Mouse (Mus musculus) heart, postnatal 4 days (tissue): ENCODE measurements around the gene Serpinf1. TPM values are rescaled to one million over a fixed set of nuclear protein-coding genes. Genes with fewer than 3 reads are reported as not detected.

Experiments used
- microRNA-seq, 2 experiments: library from miRNA; unstranded; fragments of <30 nt; microRNA quantifications; one replicate each; pipeline ENCODE4 v1.2.0; 2021 to 2022
- total RNA-seq, 2 experiments: library from RNA; stranded (reverse); gene quantifications; 2 replicates each; pipeline ENCODE4 v1.2.3; 2021

Gene Serpinf1
- total RNA-seq, 2 experiments from 2014 or later, result 12.7 to 16.9 TPM

Small RNA genes lying within 50 kb of the gene (microRNA-seq; reads per million reads assigned to microRNA genes)
- 12,928 to 28,572 reads per million in 2 experiments for gene Mir22

Other genes with a start within 250 kb of the Serpinf1 start
- gene Ovca2, start 243.9 kb downstream of the Serpinf1 start, total RNA-seq, result 1 to 10 TPM; 8.1 to 8.7 TPM
- gene Dph1, start 231.5 kb downstream of the Serpinf1 start, total RNA-seq, result 10 to 100 TPM; 15.0 to 17.4 TPM
- 10 to 100 TPM; 20.3 to 23.2 TPM for gene Rtn4rl1, start 228.9 kb downstream of the Serpinf1 start, total RNA-seq
- gene Rpa1, start 74.4 kb downstream of the Serpinf1 start, total RNA-seq, result 100 to 1,000 TPM; 109 to 114 TPM
- 1 to 10 TPM; 6.4 to 8.5 TPM for gene Smyd4, start 74.3 kb downstream of the Serpinf1 start, total RNA-seq
- under 1 TPM in 1 of 2 experiments, not detected in 1; 0.11 TPM for gene Serpinf2, start 16.9 kb upstream of the Serpinf1 start, total RNA-seq
- 1 to 10 TPM; 5.2 to 6.0 TPM for gene Wdr81, start 32.0 kb upstream of the Serpinf1 start, total RNA-seq
- 1 to 10 TPM; 6.1 to 6.7 TPM for gene Tlcd2, start 39.0 kb upstream of the Serpinf1 start, total RNA-seq
- gene Prpf8, start 64.1 kb upstream of the Serpinf1 start, total RNA-seq, result 100 to 1,000 TPM; 113 to 115 TPM
- gene Rilp, start 87.4 kb upstream of the Serpinf1 start, total RNA-seq, result 10 to 100 TPM; 24.5 to 24.7 TPM
- gene Scarf1, start 90.8 kb upstream of the Serpinf1 start, total RNA-seq, result 10 to 100 TPM; 14.5 to 15.0 TPM
- 10 to 100 TPM in 1 of 2 experiments, 1 to 10 TPM in 1; 8.9 to 10.5 TPM for gene Slc43a2, start 109.0 kb upstream of the Serpinf1 start, total RNA-seq
- 100 to 1,000 TPM; 150 to 155 TPM for gene Pitpna, start 165.4 kb upstream of the Serpinf1 start, total RNA-seq
- 10 to 100 TPM; 23.4 to 26.9 TPM for gene Inpp5k, start 208.3 kb upstream of the Serpinf1 start, total RNA-seq
- gene Myo1c, start 227.8 kb upstream of the Serpinf1 start, total RNA-seq, result 100 to 1,000 TPM; 158 to 160 TPM